Mouse (Mus musculus): ENCODE measurements around the gene Olfr1151. TPM values are rescaled to one million over a fixed set of nuclear protein-coding genes. Genes with fewer than 3 reads are reported as not detected.

Olfr1151 gene
- total RNA-seq (2021) = not detected
- long read RNA-seq, experiment 1 = 0 reads
- long read RNA-seq, experiment 2 = 0 reads

GRCm38 (mm10) chr2:87855562-87855961 is at the start of gene Olfr1151:
TSS of gene Olfr1151 (plus strand) at chr2:87855862.
- DNase-seq (ENCODE audit: low spot score in 2 of 2) = no peak

- no peak for DNase-seq (ENCODE audit: low spot score in 2 of 2)
Observed at GRCm38 (mm10) chr2:87809522-87809921, 46.1 kb upstream of the Olfr1151 start, which contains the start of gene Olfr1145. TSS of gene Olfr1145 (plus strand) at chr2:87809822.

- no peak for DNase-seq (ENCODE audit: low spot score in 2 of 2)
Observed at GRCm38 (mm10) chr2:87830233-87830632, 25.4 kb upstream of the Olfr1151 start, which contains the start of gene Olfr1148. TSS of gene Olfr1148 (plus strand) at chr2:87830533.

DNA sequence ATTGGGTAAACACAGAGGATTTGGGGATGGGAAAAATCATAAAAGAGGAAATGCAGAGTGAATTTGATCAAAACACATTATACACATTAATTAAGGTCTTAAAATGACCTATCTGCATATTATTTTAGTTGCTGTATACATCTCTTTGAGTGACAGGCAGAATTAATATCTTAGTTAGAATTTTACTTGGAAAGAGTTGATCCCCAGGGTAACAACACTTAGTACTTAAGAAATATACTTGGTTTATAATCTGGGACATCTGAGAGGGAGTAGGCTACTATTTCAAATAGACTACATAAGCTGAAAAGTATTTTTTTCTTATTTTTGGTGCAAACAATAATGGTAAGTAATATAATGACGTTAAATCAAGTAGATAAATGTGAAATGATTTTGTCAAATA is 12.0 kb upstream of the Olfr1151 start, which contains the start of gene Olfr1150-ps1:
Gene Olfr1150-ps1, plus strand, starts transcription at position 301 of the 400 bp plus-strand sequence.
- DNase-seq (ENCODE audit: low spot score in 2 of 2) = no peak

DNA sequence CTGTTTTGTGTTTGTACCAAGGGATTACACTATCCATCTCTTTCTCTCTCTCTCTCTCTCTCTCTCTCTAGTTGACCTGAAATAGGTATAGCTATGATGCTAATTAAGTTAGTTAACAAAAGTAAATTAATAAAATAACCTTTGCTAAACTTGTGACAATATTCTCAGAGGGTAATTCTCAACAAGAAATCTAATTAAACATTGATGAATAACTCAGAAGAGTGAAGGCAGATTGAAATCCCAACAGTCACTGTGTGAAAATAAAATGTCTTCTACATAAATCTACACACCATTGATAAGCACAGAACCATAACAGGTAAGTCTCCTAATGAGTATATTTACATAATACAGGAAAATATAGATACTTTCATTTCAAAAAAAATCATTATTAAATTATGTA is 10.5 kb downstream of the Olfr1151 start, which contains the start of gene Olfr1152:
Gene Olfr1152, plus strand, starts transcription at position 301 of the 400 bp plus-strand sequence.
- no peak for DNase-seq (ENCODE audit: low spot score in 2 of 2)

DNA sequence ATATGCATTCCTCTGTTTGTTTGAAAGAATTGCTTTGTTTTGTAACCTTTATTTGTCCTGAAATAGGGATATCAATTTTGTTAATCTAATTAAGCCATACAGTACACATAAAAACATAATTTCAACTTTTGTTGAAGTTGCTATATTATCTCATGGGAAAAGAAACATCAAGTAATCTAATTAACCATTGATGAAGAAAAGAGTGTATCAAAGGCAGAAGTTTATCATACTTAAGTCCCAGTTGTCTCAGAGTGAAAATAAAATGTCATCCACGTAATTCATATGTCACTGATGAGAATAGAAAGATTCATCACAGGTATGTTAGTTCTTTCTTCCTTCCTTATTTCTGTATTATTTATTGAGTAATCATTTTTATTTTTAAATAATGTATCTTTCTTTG is 39.0 kb downstream of the Olfr1151 start, which contains the start of gene Olfr1153:
Gene Olfr1153, plus strand, starts transcription at position 301 of the 400 bp plus-strand sequence.
- no peak for DNase-seq (ENCODE audit: low spot score in 2 of 2)

DNA sequence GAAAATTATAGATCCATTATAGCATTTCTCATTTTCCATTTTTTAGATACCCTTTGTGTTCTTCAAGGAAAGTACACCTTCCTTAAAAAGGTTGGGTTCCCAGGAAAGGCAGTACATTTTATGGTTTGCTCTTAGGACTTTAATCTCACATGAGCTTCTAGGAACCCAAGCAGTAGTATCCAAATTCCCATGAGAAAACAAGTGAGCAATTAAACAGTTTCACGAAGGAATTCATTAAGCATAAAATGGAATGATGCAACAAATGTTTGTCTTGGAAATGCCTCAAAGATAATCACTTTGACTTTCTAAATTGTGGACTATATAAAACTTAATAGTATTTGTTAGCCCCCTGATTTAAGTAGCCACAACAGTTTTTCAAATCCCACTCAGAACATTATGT is 49.4 kb downstream of the Olfr1151 start, which contains the start of gene Olfr1154:
Gene Olfr1154, minus strand, starts transcription at position 101 of the 400 bp plus-strand sequence.
- DNase-seq (ENCODE audit: low spot score in 2 of 2) = no peak

Other genes starting within 250 kb of the Olfr1151 start
- gene Olfr1130, start 249.7 kb upstream of the Olfr1151 start, total RNA-seq (2021) = not detected
- gene Olfr1131, start 228.8 kb upstream of the Olfr1151 start, total RNA-seq (2021) = not detected
- not detected for gene Olfr1132, start 218.3 kb upstream of the Olfr1151 start, total RNA-seq (2021)
- not detected for gene Olfr1133, start 208.5 kb upstream of the Olfr1151 start, total RNA-seq (2021)
- not detected for gene Olfr1134, start 197.4 kb upstream of the Olfr1151 start, total RNA-seq (2021)
- not detected for gene Olfr1135, start 182.2 kb upstream of the Olfr1151 start, total RNA-seq (2021)
- gene Olfr1136, start 161.9 kb upstream of the Olfr1151 start, total RNA-seq (2021) = not detected
- gene Olfr1137, start 142.7 kb upstream of the Olfr1151 start, total RNA-seq (2021) = not detected
- not detected for gene Olfr1138, start 115.9 kb upstream of the Olfr1151 start, total RNA-seq (2021)
- gene Olfr1140, start 112.1 kb upstream of the Olfr1151 start, total RNA-seq (2021) = not detected
- not detected for gene Olfr1141, start 101.9 kb upstream of the Olfr1151 start, total RNA-seq (2021)
- not detected for gene Olfr152, start 76.4 kb upstream of the Olfr1151 start, total RNA-seq (2021)
- not detected for gene Olfr1143, start 55.3 kb upstream of the Olfr1151 start, total RNA-seq (2021)
- not detected for gene Olfr1145, start 46.0 kb upstream of the Olfr1151 start, total RNA-seq (2021)
- gene Olfr1148, start 25.3 kb upstream of the Olfr1151 start, total RNA-seq (2021) = not detected
- gene Olfr1150-ps1, start 11.9 kb upstream of the Olfr1151 start, total RNA-seq (2021) = not detected
- gene Olfr1152, start 10.6 kb downstream of the Olfr1151 start, total RNA-seq (2021) = not detected
- gene Olfr1153, start 39.1 kb downstream of the Olfr1151 start, total RNA-seq (2021) = not detected
- not detected for gene Olfr1154, start 49.3 kb downstream of the Olfr1151 start, total RNA-seq (2021)
- not detected for gene Olfr1155, start 89.3 kb downstream of the Olfr1151 start, total RNA-seq (2021)
- gene Olfr1156, start 97.2 kb downstream of the Olfr1151 start, total RNA-seq (2021) = not detected
- not detected for gene Olfr1157, start 112.4 kb downstream of the Olfr1151 start, total RNA-seq (2021)
- gene Olfr74, start 118.8 kb downstream of the Olfr1151 start, total RNA-seq (2021) = not detected
- gene Olfr1158, start 134.3 kb downstream of the Olfr1151 start, total RNA-seq (2021) = not detected
- gene Olfr1160, start 152.4 kb downstream of the Olfr1151 start, total RNA-seq (2021) = not detected
- gene Olfr1161, start 166.9 kb downstream of the Olfr1151 start, total RNA-seq (2021) = not detected
- not detected for gene Olfr73, start 181.8 kb downstream of the Olfr1151 start, total RNA-seq (2021)
- gene Olfr1162, start 195.3 kb downstream of the Olfr1151 start, total RNA-seq (2021) = not detected
- not detected for gene Olfr1163, start 216.0 kb downstream of the Olfr1151 start, total RNA-seq (2021)
- gene Olfr1164, start 238.1 kb downstream of the Olfr1151 start, total RNA-seq (2021) = not detected